Mouse (Mus musculus): Measurements from ENCODE around the gene Il1rapl2. TPM values are rescaled to one million over a fixed set of nuclear protein-coding genes. Genes with fewer than 3 reads are reported as not detected.

Gene Il1rapl2
- total RNA-seq, 1 experiment = not detected

- no peaks in the 10 kb centered on the region for H3K4me1 ChIP-seq (ENCODE audit: control insufficient read depth in 2 of 2, insufficient read depth in 2 of 2, low read length in 2 of 2, poor library complexity in 1 of 2)
- in situ Hi-C loops (cut with MboI; ENCODE audit: low sequenced_read_pairs in 2 of 2, unreplicated experiment in 2 of 2) = no loop called here
- DNase-seq (ENCODE audit: low read depth, low spot score) = no peak
- no peak for TF ChIP-seq CHD2 (IDR thresholded peaks at IDR 0.05; ENCODE audit: low read depth, low read length)
- TF ChIP-seq MAFK (IDR thresholded peaks at IDR 0.05; ENCODE audit: insufficient read depth, low read depth, low read length) = no peak
- no peak for TF ChIP-seq HCFC1 (IDR thresholded peaks at IDR 0.05; ENCODE audit: borderline replicate concordance, insufficient read depth, low read length)
- TF ChIP-seq ZC3H11A (IDR thresholded peaks at IDR 0.05; ENCODE audit: borderline replicate concordance, low read depth, low read length) = no peak
- no peak for TF ChIP-seq ZNF384 (IDR thresholded peaks at IDR 0.05; ENCODE audit: low read depth, low read length)
- no peaks in the 10 kb centered on the region for H3K9me3 ChIP-seq (ENCODE audit: control insufficient read depth, insufficient read depth, low read depth, low read length)
- H3K4me3 ChIP-seq (ENCODE audit: insufficient read depth in 1 of 2, low read depth in 1 of 2, low read length in 2 of 2, poor library complexity in 1 of 2, severe bottlenecking in 1 of 2) = no peak overlapping the region
- H3K27ac ChIP-seq (ENCODE audit: insufficient read depth, low read depth, low read length, poor library complexity, severe bottlenecking) = no peak overlapping the region
- H3K36me3 ChIP-seq (ENCODE audit: control insufficient read depth, insufficient read depth, low read length, poor library complexity, severe bottlenecking) = no peaks in the 10 kb centered on the region
- H3K9ac ChIP-seq (ENCODE audit: insufficient read depth, low read depth, low read length, poor library complexity, severe bottlenecking) = no peak overlapping the region
These were observed 1152.0 kb downstream of the Il1rapl2 start for GRCm38 (mm10) chrX:138722372-138722771.

- H3K9ac ChIP-seq (ENCODE audit: insufficient read depth, low read depth, low read length, poor library complexity, severe bottlenecking) = no peak overlapping the region
- H3K36me3 ChIP-seq (ENCODE audit: control insufficient read depth, insufficient read depth, low read length, poor library complexity, severe bottlenecking) = no peaks in the 10 kb centered on the region
- no peaks in the 10 kb centered on the region for H3K9me3 ChIP-seq (ENCODE audit: control insufficient read depth, insufficient read depth, low read depth, low read length)
- no peak for DNase-seq (ENCODE audit: low read depth, low spot score)
- TF ChIP-seq ZC3H11A (IDR thresholded peaks at IDR 0.05; ENCODE audit: borderline replicate concordance, low read depth, low read length) (no peak), ZNF384 (IDR thresholded peaks at IDR 0.05; ENCODE audit: low read depth, low read length) (no peak), CHD2 (IDR thresholded peaks at IDR 0.05; ENCODE audit: low read depth, low read length) (no peak), HCFC1 (IDR thresholded peaks at IDR 0.05; ENCODE audit: borderline replicate concordance, insufficient read depth, low read length) (no peak), MAFK (IDR thresholded peaks at IDR 0.05; ENCODE audit: insufficient read depth, low read depth, low read length) (no peak)
- in situ Hi-C loops (cut with MboI; ENCODE audit: low sequenced_read_pairs in 2 of 2, unreplicated experiment in 2 of 2) = no loop called here
- H3K4me1 ChIP-seq (ENCODE audit: control insufficient read depth in 2 of 2, insufficient read depth in 2 of 2, low read length in 2 of 2, poor library complexity in 1 of 2) = no peaks in the 10 kb centered on the region
- H3K27ac ChIP-seq (ENCODE audit: insufficient read depth, low read depth, low read length, poor library complexity, severe bottlenecking) = no peak overlapping the region
- no peak overlapping the region for H3K4me3 ChIP-seq (ENCODE audit: insufficient read depth in 1 of 2, low read depth in 1 of 2, low read length in 2 of 2, poor library complexity in 1 of 2, severe bottlenecking in 1 of 2)
These were observed 1230.5 kb downstream of the Il1rapl2 start for GRCm38 (mm10) chrX:138800958-138801357.

DNA sequence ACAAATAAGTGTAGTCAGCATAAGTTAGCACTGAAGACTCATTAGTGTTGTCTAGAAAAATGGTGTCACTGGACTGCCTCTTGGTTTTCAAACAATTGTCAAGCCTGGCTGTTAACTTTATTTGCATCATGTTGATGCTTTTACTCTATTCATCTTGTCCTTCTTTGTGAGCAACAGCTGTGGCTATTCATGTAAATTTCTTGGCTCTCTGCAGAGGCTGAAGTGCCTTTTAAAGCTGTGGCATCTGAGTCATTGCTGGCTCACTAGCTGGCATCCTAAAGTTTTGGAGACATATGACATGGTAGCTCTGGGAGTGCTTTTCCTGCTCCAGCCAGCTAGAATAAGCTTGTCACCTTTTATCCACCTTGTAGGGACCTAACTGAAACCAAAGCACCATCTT, 1261.5 kb downstream of the Il1rapl2 start:
- no peak for DNase-seq (ENCODE audit: low read depth, low spot score)

DNA sequence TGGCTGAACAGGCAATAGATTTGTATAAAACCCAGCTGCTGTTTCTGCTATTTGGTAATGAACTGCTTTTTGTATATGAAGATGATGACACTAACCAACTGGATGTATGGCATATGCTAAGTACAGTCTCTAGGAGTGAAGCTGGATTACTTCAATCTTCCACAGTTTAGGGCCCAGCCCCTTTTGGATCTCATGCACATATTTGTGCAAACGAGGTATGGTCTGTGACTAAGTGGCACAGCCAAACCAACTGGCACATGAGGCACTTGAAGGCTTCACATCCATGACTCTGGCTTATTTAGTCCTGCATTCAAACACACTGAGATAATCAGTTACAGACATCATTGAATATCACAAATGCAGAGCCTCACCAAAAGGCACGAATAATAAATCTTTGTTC, 1263.5 kb downstream of the Il1rapl2 start:
- Histone ChIP-seq H3K9ac (ENCODE audit: insufficient read depth, low read depth, low read length, poor library complexity, severe bottlenecking) (no peak overlapping the region), H3K9me3 (ENCODE audit: control insufficient read depth, insufficient read depth, low read depth, low read length) (no peaks in the 10 kb centered on the region), H3K27ac (ENCODE audit: insufficient read depth, low read depth, low read length, poor library complexity, severe bottlenecking) (no peak overlapping the region), H3K4me3 (ENCODE audit: insufficient read depth in 1 of 2, low read depth in 1 of 2, low read length in 2 of 2, poor library complexity in 1 of 2, severe bottlenecking in 1 of 2) (no peak overlapping the region), H3K36me3 (ENCODE audit: control insufficient read depth, insufficient read depth, low read length, poor library complexity, severe bottlenecking) (no peaks in the 10 kb centered on the region), H3K4me1 (ENCODE audit: control insufficient read depth in 2 of 2, insufficient read depth in 2 of 2, low read length in 2 of 2, poor library complexity in 1 of 2) (no peaks in the 10 kb centered on the region)
- in situ Hi-C loops (cut with MboI; ENCODE audit: low sequenced_read_pairs in 2 of 2, unreplicated experiment in 2 of 2) = no loop called here
- no peak for DNase-seq (ENCODE audit: low read depth, low spot score)
- TF ChIP-seq ZC3H11A (IDR thresholded peaks at IDR 0.05; ENCODE audit: borderline replicate concordance, low read depth, low read length) = no peak
- no peak for TF ChIP-seq MAFK (IDR thresholded peaks at IDR 0.05; ENCODE audit: insufficient read depth, low read depth, low read length)
- no peak for TF ChIP-seq HCFC1 (IDR thresholded peaks at IDR 0.05; ENCODE audit: borderline replicate concordance, insufficient read depth, low read length)
- TF ChIP-seq CHD2 (IDR thresholded peaks at IDR 0.05; ENCODE audit: low read depth, low read length) = no peak
- TF ChIP-seq ZNF384 (IDR thresholded peaks at IDR 0.05; ENCODE audit: low read depth, low read length) = no peak

More for the DNA sequence above, 1261.5 kb downstream of the Il1rapl2 start:
- Histone ChIP-seq H3K4me1 (ENCODE audit: control insufficient read depth in 2 of 2, insufficient read depth in 2 of 2, low read length in 2 of 2, poor library complexity in 1 of 2) (no peaks in the 10 kb centered on the region), H3K9ac (ENCODE audit: insufficient read depth, low read depth, low read length, poor library complexity, severe bottlenecking) (no peak overlapping the region), H3K4me3 (ENCODE audit: insufficient read depth in 1 of 2, low read depth in 1 of 2, low read length in 2 of 2, poor library complexity in 1 of 2, severe bottlenecking in 1 of 2) (no peak overlapping the region), H3K9me3 (ENCODE audit: control insufficient read depth, insufficient read depth, low read depth, low read length) (no peaks in the 10 kb centered on the region), H3K27ac (ENCODE audit: insufficient read depth, low read depth, low read length, poor library complexity, severe bottlenecking) (no peak overlapping the region), H3K36me3 (ENCODE audit: control insufficient read depth, insufficient read depth, low read length, poor library complexity, severe bottlenecking) (no peaks in the 10 kb centered on the region)
- in situ Hi-C loops (cut with MboI; ENCODE audit: low sequenced_read_pairs in 2 of 2, unreplicated experiment in 2 of 2) = no loop called here
- no peak for TF ChIP-seq ZC3H11A (IDR thresholded peaks at IDR 0.05; ENCODE audit: borderline replicate concordance, low read depth, low read length)
- TF ChIP-seq MAFK (IDR thresholded peaks at IDR 0.05; ENCODE audit: insufficient read depth, low read depth, low read length) = no peak
- TF ChIP-seq HCFC1 (IDR thresholded peaks at IDR 0.05; ENCODE audit: borderline replicate concordance, insufficient read depth, low read length) = no peak
- TF ChIP-seq CHD2 (IDR thresholded peaks at IDR 0.05; ENCODE audit: low read depth, low read length) = no peak
- TF ChIP-seq ZNF384 (IDR thresholded peaks at IDR 0.05; ENCODE audit: low read depth, low read length) = no peak

- TF ChIP-seq ZC3H11A (IDR thresholded peaks at IDR 0.05; ENCODE audit: borderline replicate concordance, low read depth, low read length) (no peak), MAFK (IDR thresholded peaks at IDR 0.05; ENCODE audit: insufficient read depth, low read depth, low read length) (no peak), ZNF384 (IDR thresholded peaks at IDR 0.05; ENCODE audit: low read depth, low read length) (no peak)
- H3K4me3 ChIP-seq (ENCODE audit: insufficient read depth in 1 of 2, low read depth in 1 of 2, low read length in 2 of 2, poor library complexity in 1 of 2, severe bottlenecking in 1 of 2) = no peak overlapping the region
- no peak overlapping the region for H3K9ac ChIP-seq (ENCODE audit: insufficient read depth, low read depth, low read length, poor library complexity, severe bottlenecking)
- H3K27ac ChIP-seq (ENCODE audit: insufficient read depth, low read depth, low read length, poor library complexity, severe bottlenecking) = no peak overlapping the region
- no peaks in the 10 kb centered on the region for H3K36me3 ChIP-seq (ENCODE audit: control insufficient read depth, insufficient read depth, low read length, poor library complexity, severe bottlenecking)
- no peaks in the 10 kb centered on the region for H3K9me3 ChIP-seq (ENCODE audit: control insufficient read depth, insufficient read depth, low read depth, low read length)
- no peaks in the 10 kb centered on the region for H3K4me1 ChIP-seq (ENCODE audit: control insufficient read depth in 2 of 2, insufficient read depth in 2 of 2, low read length in 2 of 2, poor library complexity in 1 of 2)
- DNase-seq (ENCODE audit: low read depth, low spot score) = no peak
- in situ Hi-C loops (cut with MboI; ENCODE audit: low sequenced_read_pairs in 2 of 2, unreplicated experiment in 2 of 2) = no loop called here
These were observed 1268.0 kb downstream of the Il1rapl2 start for GRCm38 (mm10) chrX:138838381-138838780.

All from ES-E14 (cell line).